Mouse (Mus musculus) brain, adult 2 months (tissue): Measurements from ENCODE around the gene Gm648.
"Not testable (repeated sequence)": the region's sequence is repeated elsewhere in the genome, so short reads cannot be mapped to it uniquely, and the experiment has no call there.

Experiments
- DNase-seq: peaks from one replicate; pipeline ENCODE4 v3.0.0; 2011; ENCODE audit warnings: low read depth, low spot score

Gm648 gene

DNA sequence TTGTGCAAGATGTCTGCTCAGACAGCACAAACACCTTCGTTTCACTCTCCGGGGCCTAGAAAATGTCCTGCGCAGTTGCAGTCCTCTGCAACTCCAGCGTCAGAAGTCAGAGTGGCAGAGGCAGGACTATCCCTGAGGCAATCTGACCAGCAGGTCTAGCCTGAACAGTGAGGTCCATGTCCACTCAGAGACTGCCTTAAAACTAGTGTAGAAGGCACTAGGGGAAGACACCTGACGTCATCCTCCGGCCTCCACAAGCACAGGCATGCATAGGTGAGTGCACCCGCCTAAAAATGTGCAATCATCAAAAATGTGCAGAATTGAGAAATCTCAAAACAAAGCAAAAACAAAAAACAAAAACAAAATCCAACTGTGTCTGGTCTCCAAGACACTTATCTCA is at the start of gene Gm648:
TSS of gene Gm648 (minus strand) at position 101 of the 400 bp plus-strand sequence.
- DNase-seq = no peak

- DNase-seq = peak; percentile 98
Measured at GRCm38 (mm10) chrX:56597887-56598640, 48.7 kb upstream of the Gm648 start, which contains the start of gene Mmgt1. Mmgt1 (minus strand) TSS chrX:56598069.

DNA sequence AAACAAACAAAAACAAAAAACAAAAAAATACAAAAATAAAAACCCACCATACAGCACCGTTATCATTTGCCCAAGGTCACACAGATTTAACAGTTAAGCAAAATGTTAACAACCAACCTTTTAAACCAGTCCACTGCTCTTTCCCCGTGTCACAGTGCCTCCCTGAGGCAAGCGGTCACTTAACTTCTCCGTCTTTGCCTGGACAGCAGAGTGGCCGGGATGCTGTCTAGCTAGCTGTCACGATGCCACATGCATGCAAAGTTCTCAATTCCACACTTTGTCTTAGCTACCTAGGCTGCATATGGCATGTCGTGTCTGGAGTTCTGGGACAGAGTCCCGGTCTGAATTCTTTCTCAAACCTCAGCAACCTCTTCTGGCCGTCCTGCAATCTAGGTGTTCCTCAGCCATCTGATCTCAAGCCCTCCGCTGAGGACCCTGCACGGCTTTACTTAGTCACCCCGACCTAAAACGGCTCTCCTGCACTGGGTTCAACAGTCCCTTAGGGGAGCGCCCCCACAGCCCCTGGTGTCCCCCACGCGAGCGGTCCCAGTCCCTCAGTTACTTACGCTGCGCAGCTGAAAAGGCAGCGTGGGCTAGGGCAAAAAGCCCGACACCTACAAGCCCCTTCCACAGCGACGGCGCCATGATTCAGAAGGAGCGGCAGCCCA is 47.9 kb upstream of the Gm648 start:
- DNase-seq = peak; percentile 35

DNA sequence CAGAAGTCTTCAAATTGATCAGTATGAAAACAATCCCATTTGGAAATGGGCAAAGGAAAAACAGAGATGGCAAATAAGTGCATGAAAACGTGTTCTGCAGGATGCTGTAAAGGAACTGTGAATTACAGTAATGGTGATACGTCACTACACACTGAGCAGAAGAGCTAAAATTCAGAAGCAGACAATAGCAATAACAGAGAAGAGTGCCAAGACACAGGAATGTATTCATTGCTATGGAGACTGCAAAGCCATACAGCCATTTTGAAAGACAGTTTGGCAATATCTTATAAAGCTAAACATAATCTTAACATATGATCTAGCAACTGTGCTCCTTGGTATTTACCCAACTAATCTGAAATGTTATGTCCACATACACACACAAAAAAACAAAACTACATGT is 28.8 kb upstream of the Gm648 start:
- DNase-seq = no peak

DNA sequence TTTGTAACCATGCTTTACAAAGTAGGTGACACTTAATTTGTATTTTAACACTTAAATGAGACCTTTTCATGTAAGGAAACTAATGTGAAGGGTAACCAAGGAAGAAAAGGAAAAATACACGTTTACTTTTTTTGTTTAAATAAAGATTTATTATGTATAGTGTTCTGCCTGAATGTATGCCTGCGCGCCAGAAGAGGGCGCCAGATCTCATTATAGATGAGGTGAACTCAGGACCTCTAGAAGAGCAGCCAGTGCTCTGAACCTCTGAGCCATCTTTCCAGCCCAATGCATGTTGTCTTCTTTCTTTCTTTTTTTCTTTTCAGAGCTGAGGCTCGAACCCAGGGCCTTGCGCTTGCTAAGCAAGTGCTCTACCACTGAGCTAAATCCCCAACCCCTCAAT is 23.1 kb upstream of the Gm648 start:
- DNase-seq = peak; percentile 11

GRCm38 (mm10) chrX:56553584-56553983 is 4.2 kb upstream of the Gm648 start:
- DNase-seq = no peak

- peak; percentile 41 for DNase-seq
Measured at GRCm38 (mm10) chrX:56537162-56537561, 12.2 kb downstream of the Gm648 start.

DNA sequence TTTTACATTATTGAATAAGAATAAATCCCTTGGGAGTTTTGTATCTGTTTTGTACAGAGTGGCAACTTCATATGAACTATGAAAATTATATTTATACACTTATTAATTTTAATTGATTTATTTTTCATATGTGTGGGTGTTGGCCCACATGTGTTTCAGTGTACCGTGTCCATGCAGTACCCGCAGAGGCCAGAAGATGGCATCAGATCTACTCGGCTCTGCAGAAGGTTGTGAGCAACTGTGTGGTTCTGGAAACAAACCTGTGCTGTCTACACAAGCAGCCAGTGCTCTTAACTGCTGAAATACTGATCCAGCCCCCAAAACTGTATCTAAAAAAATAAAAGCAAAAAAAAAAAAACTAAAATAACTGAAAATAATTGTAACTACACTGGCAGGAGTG is 18.1 kb downstream of the Gm648 start:
- DNase-seq = peak; percentile 71

- not testable (repeated sequence) for DNase-seq
Measured at GRCm38 (mm10) chrX:56524442-56524841, 25.0 kb downstream of the Gm648 start, which contains the start of gene Gm10477. Gm10477 (plus strand) TSS chrX:56524742.

DNA sequence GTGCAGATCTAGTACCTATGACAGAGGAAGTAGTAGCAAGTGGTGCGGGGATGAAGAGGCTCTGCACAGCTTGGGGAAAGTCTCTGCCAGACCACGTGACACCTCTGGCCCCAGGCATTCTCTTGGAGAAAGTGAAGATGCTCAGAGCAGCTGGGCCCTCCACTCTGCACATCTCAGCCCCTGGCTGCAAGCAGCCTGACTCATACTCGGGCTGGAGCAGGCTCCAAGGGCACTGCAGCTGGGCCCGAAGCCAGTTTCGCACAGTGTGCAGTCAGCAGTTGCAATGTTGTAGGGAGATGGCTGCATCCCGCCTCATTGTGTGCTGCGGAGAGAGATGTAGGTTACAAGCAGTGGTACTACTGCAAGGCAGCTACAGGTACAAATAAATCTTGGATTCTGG is 52.2 kb downstream of the Gm648 start:
- peak; percentile 52 for DNase-seq
